Mouse (Mus musculus) MN1 (cell line): Measurements from ENCODE around the gene Otop1.

Experiments
- DNase-seq: peaks from one replicate; pipeline ENCODE4 v3.0.0-alpha.2; 2016; ENCODE audit warnings: low spot score

The Otop1 gene

GRCm38 (mm10) chr5:38301761-38302411 is 26.1 kb downstream of the Otop1 start:
- no peak for DNase-seq

- DNase-seq, result no peak
Observed at GRCm38 (mm10) chr5:38302651-38303050, 26.9 kb downstream of the Otop1 start.

DNA sequence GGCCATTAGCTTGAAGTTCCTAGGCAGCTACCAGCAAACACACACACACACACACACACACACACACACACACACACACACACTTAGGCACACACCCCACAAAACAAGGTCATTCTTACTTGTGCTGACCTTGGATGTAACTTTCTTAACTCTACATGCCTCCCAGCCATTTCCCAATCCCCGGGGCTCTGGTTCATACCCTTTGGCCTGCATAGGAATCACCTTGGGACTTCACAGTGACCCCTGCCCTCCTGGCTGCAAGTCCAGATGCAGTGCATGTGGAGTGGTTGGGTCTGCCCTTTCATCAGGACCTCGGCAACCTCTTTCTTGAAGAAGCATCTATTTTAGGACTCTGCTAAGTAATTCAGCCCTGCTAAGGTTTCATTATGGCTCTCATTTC is 29.5 kb downstream of the Otop1 start:
- no peak for DNase-seq

- DNase-seq, result peak; percentile 85
Observed at GRCm38 (mm10) chr5:38307255-38308101, 31.7 kb downstream of the Otop1 start.

DNA sequence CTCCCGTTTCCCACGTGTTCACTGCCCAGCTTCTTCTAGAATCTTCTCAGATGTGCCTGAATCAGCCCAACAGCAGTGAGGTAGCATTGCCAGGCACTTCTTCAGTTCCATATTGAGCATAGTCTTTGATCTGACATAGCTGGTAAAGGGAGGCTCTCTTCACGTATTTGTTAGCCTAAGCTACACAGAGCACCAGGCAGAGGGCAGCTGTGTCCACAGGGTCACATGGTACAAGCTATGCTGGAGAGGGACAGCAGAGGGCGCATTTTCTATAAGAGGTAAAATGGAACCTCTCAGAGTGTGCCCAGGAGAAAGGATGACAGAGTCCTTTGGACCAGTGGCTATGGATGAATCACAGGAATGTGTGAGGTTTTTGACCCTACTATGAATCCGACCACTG is 33.1 kb downstream of the Otop1 start:
- DNase-seq, result peak; percentile 80

GRCm38 (mm10) chr5:38309795-38310194 is 34.0 kb downstream of the Otop1 start:
- DNase-seq, result no peak

GRCm38 (mm10) chr5:38318966-38319786 is 43.4 kb downstream of the Otop1 start, which contains the start of gene Drd5:
Gene Drd5, plus strand, starts transcription at chr5:38319367.
- no peak for DNase-seq

- DNase-seq, result no peak
Observed at GRCm38 (mm10) chr5:38333381-38333780, 57.6 kb downstream of the Otop1 start.

GRCm38 (mm10) chr5:38334582-38334981 is 58.8 kb downstream of the Otop1 start:
- DNase-seq, result no peak

- no peak for DNase-seq
Observed at GRCm38 (mm10) chr5:38343101-38343500, 67.3 kb downstream of the Otop1 start.

- peak; percentile 81 for DNase-seq
Observed at GRCm38 (mm10) chr5:38346646-38347432, 71.1 kb downstream of the Otop1 start.

- DNase-seq, result no peak
Observed at GRCm38 (mm10) chr5:38350351-38350929, 74.7 kb downstream of the Otop1 start.
